Mouse (Mus musculus) CH12.LX (cell line): Measurements from ENCODE around the gene Zfp661. TPM values are rescaled to one million over a fixed set of nuclear protein-coding genes. Genes with fewer than 3 reads are reported as not detected.

Experiments used
- DNase-seq: peaks from one replicate; pipeline ENCODE4 v3.0.0-alpha.2; 2013; ENCODE audit errors: extremely low read depth
- H3K27ac ChIP-seq: 2 replicates; pipeline ENCODE4 v1.5.1; 2012; ENCODE audit warnings: low read depth, mild to moderate bottlenecking, control low read depth, moderate library complexity; ENCODE audit not compliant: insufficient read depth
- H3K27me3 ChIP-seq: replicated peaks from 2 replicates; pipeline ENCODE3; 2012; ENCODE audit warnings: inconsistent platforms
- H3K36me3 ChIP-seq, 2 experiments: replicated peaks in 1 of 2; 2 replicates each; pipeline versions ENCODE3 to v1.6.1; 2012; ENCODE audit warnings: inconsistent platforms in 1 of 2, low read length in 1 of 2, mild to moderate bottlenecking in 1 of 2, mixed read lengths in 1 of 2, moderate library complexity in 1 of 2; ENCODE audit not compliant: control insufficient read depth in 1 of 2, insufficient read depth in 1 of 2
- H3K4me1 ChIP-seq, 2 experiments: 2 replicates each; pipeline ENCODE4 v1.6.1; 2012; ENCODE audit warnings: inconsistent platforms in 1 of 2, moderate library complexity in 1 of 2; ENCODE audit not compliant: insufficient read depth in 2 of 2, control insufficient read depth in 1 of 2
- H3K4me2 ChIP-seq: 2 replicates; pipeline ENCODE4 v1.6.1; 2012; ENCODE audit warnings: low read depth, mild to moderate bottlenecking, control low read depth; ENCODE audit not compliant: poor library complexity, insufficient read depth, severe bottlenecking
- H3K4me3 ChIP-seq, 3 experiments: fragments of 150-350 bp in 1 of 3; sonication (generic) in 1 of 3; replicated peaks in 1 of 3; 2 replicates each; pipeline versions ENCODE3 to v1.5.1; 2011 to 2012; ENCODE audit warnings: low read depth in 2 of 3, low read length in 2 of 3, mild to moderate bottlenecking in 2 of 3, moderate library complexity in 2 of 3, control low read depth in 1 of 3, improper control_type of control experiment in 1 of 3, inconsistent platforms in 1 of 3, mixed read lengths in 1 of 3; ENCODE audit not compliant: poor library complexity in 1 of 3
- H3K79me2 ChIP-seq: replicated peaks from 2 replicates; pipeline ENCODE4 v1.6.1; 2012; ENCODE audit warnings: mild to moderate bottlenecking, moderate library complexity; ENCODE audit not compliant: control insufficient read depth, poor library complexity, insufficient read depth, severe bottlenecking; ENCODE audit errors: extremely low read depth
- H3K9ac ChIP-seq: 2 replicates; pipeline ENCODE4 v1.6.1; 2012; ENCODE audit warnings: low read depth, mild to moderate bottlenecking, control low read depth, moderate library complexity; ENCODE audit not compliant: insufficient read depth
- H3K9me3 ChIP-seq: replicated peaks from 2 replicates; pipeline ENCODE3; 2012; ENCODE audit warnings: low read length, inconsistent platforms, mixed read lengths
- BHLHE40 ChIP-seq: IDR thresholded peaks from 2 replicates; pipeline ENCODE4 v1.6.1; 2011; ENCODE audit warnings: mild to moderate bottlenecking, low read depth, low read length, improper control_type of control experiment
- CHD1 ChIP-seq: IDR thresholded peaks from 2 replicates; pipeline ENCODE4 v1.6.1; 2012; ENCODE audit warnings: low read depth, low read length, improper control_type of control experiment, inconsistent platforms
- CHD2 ChIP-seq: IDR thresholded peaks from 2 replicates; pipeline ENCODE4 v1.6.1; 2011; ENCODE audit warnings: low read length, improper control_type of control experiment
- CTCF ChIP-seq, 2 experiments: IDR thresholded peaks in 1 of 2; conservative IDR thresholded peaks in 1 of 2; 2 replicates each; pipeline ENCODE4 v1.5.1; 2011 to 2012; ENCODE audit warnings: low read depth in 2 of 2, low read length in 2 of 2, improper control_type of control experiment in 1 of 2, inconsistent platforms in 1 of 2, mild to moderate bottlenecking in 1 of 2, moderate library complexity in 1 of 2
- E2F4 ChIP-seq: IDR thresholded peaks from 2 replicates; pipeline ENCODE4 v1.6.1; 2011; ENCODE audit warnings: low read depth, low read length, improper control_type of control experiment; ENCODE audit not compliant: insufficient replicate concordance
- ELF1 ChIP-seq: IDR thresholded peaks from 2 replicates; pipeline ENCODE4 v1.6.1; 2014; ENCODE audit warnings: low read depth, mild to moderate bottlenecking, inconsistent platforms, low read length, improper control_type of control experiment
- EP300 ChIP-seq: IDR thresholded peaks from 2 replicates; pipeline ENCODE4 v1.6.1; 2011; ENCODE audit warnings: low read length, improper control_type of control experiment
- ETS1 ChIP-seq: conservative IDR thresholded peaks from 2 replicates; pipeline ENCODE4 v1.6.1; 2012; ENCODE audit warnings: low read depth, mild to moderate bottlenecking, inconsistent platforms, low read length, improper control_type of control experiment, moderate library complexity
- GABPA ChIP-seq: IDR thresholded peaks from 2 replicates; pipeline ENCODE4 v1.6.1; 2012; ENCODE audit warnings: low read depth, low read length, improper control_type of control experiment, inconsistent platforms; ENCODE audit not compliant: insufficient replicate concordance
- HCFC1 ChIP-seq: IDR thresholded peaks from 2 replicates; pipeline ENCODE4 v1.6.1; 2012; ENCODE audit warnings: low read depth, mild to moderate bottlenecking, inconsistent platforms, low read length, improper control_type of control experiment
- IRF4 ChIP-seq: IDR thresholded peaks from 2 replicates; pipeline ENCODE4 v1.6.1; 2014; ENCODE audit warnings: low read depth, mild to moderate bottlenecking, inconsistent platforms, low read length, improper control_type of control experiment
- JUN ChIP-seq: IDR thresholded peaks from 2 replicates; pipeline ENCODE4 v1.6.1; 2011; ENCODE audit warnings: low read depth, mild to moderate bottlenecking, low read length, improper control_type of control experiment, moderate library complexity; ENCODE audit not compliant: insufficient read depth
- JUND ChIP-seq: conservative IDR thresholded peaks from 2 replicates; pipeline ENCODE4 v1.6.1; 2011; ENCODE audit warnings: low read depth, low read length, improper control_type of control experiment
- KAT2A ChIP-seq: IDR thresholded peaks from 2 replicates; pipeline ENCODE4 v1.6.1; 2012; ENCODE audit warnings: low read length, improper control_type of control experiment, inconsistent platforms; ENCODE audit not compliant: insufficient replicate concordance
- MAFK ChIP-seq: IDR thresholded peaks from 2 replicates; pipeline ENCODE4 v1.6.1; 2011; ENCODE audit warnings: low read length, improper control_type of control experiment; ENCODE audit not compliant: insufficient replicate concordance
- MAX ChIP-seq: IDR thresholded peaks from 2 replicates; pipeline ENCODE4 v1.6.1; 2011; ENCODE audit warnings: low read length, improper control_type of control experiment
- MAZ ChIP-seq: IDR thresholded peaks from 2 replicates; pipeline ENCODE4 v1.6.1; 2012; ENCODE audit warnings: low read depth, mild to moderate bottlenecking, inconsistent platforms, low read length, improper control_type of control experiment, moderate library complexity
- MEF2A ChIP-seq: IDR thresholded peaks from 2 replicates; pipeline ENCODE4 v1.6.1; 2014; ENCODE audit warnings: low read depth, mild to moderate bottlenecking, inconsistent platforms, low read length, improper control_type of control experiment, borderline replicate concordance
- MXI1 ChIP-seq: IDR thresholded peaks from 2 replicates; pipeline ENCODE4 v1.6.1; 2011; ENCODE audit warnings: mild to moderate bottlenecking, low read depth, low read length, improper control_type of control experiment
- MYC ChIP-seq: IDR thresholded peaks from 2 replicates; pipeline ENCODE4 v1.6.1; 2011; ENCODE audit warnings: low read depth, mild to moderate bottlenecking, improper control_type of control experiment, low read length
- NELFE ChIP-seq: IDR thresholded peaks from 2 replicates; pipeline ENCODE4 v1.6.1; 2011; ENCODE audit warnings: low read depth, low read length, improper control_type of control experiment
- NRF1 ChIP-seq: IDR thresholded peaks from 2 replicates; pipeline ENCODE4 v1.6.1; 2014; ENCODE audit warnings: low read depth, mild to moderate bottlenecking, inconsistent platforms, low read length, improper control_type of control experiment, moderate library complexity
- PAX5 ChIP-seq: IDR thresholded peaks from 2 replicates; pipeline ENCODE4 v1.6.1; 2012; ENCODE audit warnings: low read length, inconsistent platforms, mixed read lengths
- POLR2A ChIP-seq: IDR thresholded peaks from 2 replicates; pipeline ENCODE4 v1.6.1; 2011; ENCODE audit warnings: low read depth, mild to moderate bottlenecking, improper control_type of control experiment, low read length
- POLR2AphosphoS2 ChIP-seq: IDR thresholded peaks from 2 replicates; pipeline ENCODE4 v1.6.1; 2011; ENCODE audit warnings: low read depth, low read length, improper control_type of control experiment
- RAD21 ChIP-seq: IDR thresholded peaks from 2 replicates; pipeline ENCODE4 v1.6.1; 2011; ENCODE audit warnings: low read depth, mild to moderate bottlenecking, low read length, improper control_type of control experiment, moderate library complexity
- RCOR1 ChIP-seq: conservative IDR thresholded peaks from 2 replicates; pipeline ENCODE4 v1.6.1; 2012; ENCODE audit warnings: low read depth, mild to moderate bottlenecking, inconsistent platforms, low read length, improper control_type of control experiment
- SIN3A ChIP-seq: IDR thresholded peaks from 2 replicates; pipeline ENCODE4 v1.6.1; 2012; ENCODE audit warnings: low read length, improper control_type of control experiment, inconsistent platforms
- SMC3 ChIP-seq: IDR thresholded peaks from 2 replicates; pipeline ENCODE4 v1.6.1; 2011; ENCODE audit warnings: low read depth, low read length, improper control_type of control experiment
- TBP ChIP-seq: conservative IDR thresholded peaks from 2 replicates; pipeline ENCODE4 v1.6.1; 2011; ENCODE audit warnings: low read depth, low read length, improper control_type of control experiment
- TCF12 ChIP-seq: IDR thresholded peaks from 2 replicates; pipeline ENCODE4 v1.6.1; 2014; ENCODE audit warnings: low read depth, mild to moderate bottlenecking, inconsistent platforms, low read length, improper control_type of control experiment
- UBTF ChIP-seq: IDR thresholded peaks from 2 replicates; pipeline ENCODE4 v1.6.1; 2012; ENCODE audit warnings: low read depth, mild to moderate bottlenecking, inconsistent platforms, low read length, improper control_type of control experiment, moderate library complexity
- ZC3H11A ChIP-seq: IDR thresholded peaks from 2 replicates; pipeline ENCODE4 v1.6.1; 2012; ENCODE audit warnings: low read depth, mild to moderate bottlenecking, inconsistent platforms, low read length, improper control_type of control experiment
- ZKSCAN1 ChIP-seq: IDR thresholded peaks from 2 replicates; pipeline ENCODE4 v1.6.1; 2012; ENCODE audit warnings: low read depth, inconsistent platforms, low read length, improper control_type of control experiment, borderline replicate concordance
- ZNF384 ChIP-seq: IDR thresholded peaks from 2 replicates; pipeline ENCODE4 v1.6.1; 2012; ENCODE audit warnings: low read depth, low read length, improper control_type of control experiment, inconsistent platforms
- dilution Hi-C: fragments of 300-500 bp; cut with MboI; formaldehyde crosslinking; loops from 2 replicates; pipeline ENCODE4 v1.14.3; 2020; ENCODE audit warnings: low sequenced_read_pairs; ENCODE audit not compliant: extremely low pct_unique_long_range_greater_than_20kb, extremely low pct_ligation_motif_present
- in situ Hi-C: fragments of 300-500 bp; cut with MboI; formaldehyde crosslinking; loops from 3 replicates; pipeline ENCODE4 v1.14.3; 2019; ENCODE audit warnings: low sequenced_read_pairs, low pct_ligation_motif_present, low pct_unique_long_range_greater_than_20kb, mixed read lengths
- polyA plus RNA-seq: library from polyadenylated mRNA; unstranded; fragments of >175 nt; gene quantifications from 2 replicates; pipeline ENCODE4 v1.2.1, GENCODE M21; 2012; ENCODE audit warnings: low read depth; ENCODE audit not compliant: insufficient read length
- total RNA-seq, 2 experiments: library from RNA; depleted of rRNA; stranded (reverse); fragments of 300-350 nt in 1 of 2; fragments of >200 nt in 1 of 2; gene quantifications; 2 replicates each; pipeline ENCODE4 v1.2.3; 2012 to 2014

The Zfp661 gene
- total and polyA plus RNA-seq, 3 experiments = 3.2 to 5.9 (median 4.7) TPM

- peak overlapping the region; percentile 87 for H3K4me2 ChIP-seq
- H3K4me1 ChIP-seq = peaks cover 2 to 34% of the 10 kb centered on the region in 2 experiments; a peak in 2 of 4 replicates
- peaks cover 0 to 21% of the 10 kb centered on the region in 2 experiments for H3K36me3 ChIP-seq
- no peak overlapping the region for H3K27ac ChIP-seq
- H3K79me2 ChIP-seq = peaks cover 14% of the 10 kb centered on the region
- H3K9ac ChIP-seq = peak overlapping the region; percentile 45
- in situ Hi-C loops (no loop called here), dilution Hi-C loops (no loop called here)
- peak overlapping the region; percentile 61 to 69 (median 61) for H3K4me3 ChIP-seq
- H3K9me3 ChIP-seq = no peaks in the 10 kb centered on the region
- no peaks in the 10 kb centered on the region for H3K27me3 ChIP-seq
- TF ChIP-seq MAX = peak; percentile 84
- no peak for TF ChIP-seq RCOR1
- TF ChIP-seq MEF2A = no peak
- no peak for TF ChIP-seq PAX5
- peak; percentile 96 for TF ChIP-seq NRF1
- no peak for TF ChIP-seq CHD1
- TF ChIP-seq ZKSCAN1 = no peak
- no peak for TF ChIP-seq RAD21
- TF ChIP-seq KAT2A = peak; percentile 97; the same call in 1 of the 2 replicates
- TF ChIP-seq E2F4 = no peak
- peak; percentile 93 for TF ChIP-seq MXI1
- TF ChIP-seq JUND = no peak
- no peak for TF ChIP-seq UBTF
- no peak for TF ChIP-seq MAZ
- TF ChIP-seq HCFC1 = peak; percentile 100
- TF ChIP-seq SIN3A = peak; percentile 98
- TF ChIP-seq TCF12 = no peak
- TF ChIP-seq CHD2 = no peak
- TF ChIP-seq BHLHE40 = no peak
- TF ChIP-seq POLR2AphosphoS2 = no peak
- TF ChIP-seq ETS1 = no peak
- TF ChIP-seq ZNF384 = no peak
- peak; percentile 86; the same call in 1 of the 2 replicates for TF ChIP-seq GABPA
- peak; percentile 46; the same call in 1 of the 2 replicates for TF ChIP-seq TBP
- peak; percentile 74; the same call in 1 of the 2 replicates for TF ChIP-seq MYC
- 0 out of 2 replicates have a peak, but pooled peaks have one; percentile 57 for TF ChIP-seq IRF4
- TF ChIP-seq MAFK = no peak
- TF ChIP-seq POLR2A = peak; percentile 87
- TF ChIP-seq EP300 = no peak
- no peak for TF ChIP-seq JUN
- TF ChIP-seq ELF1 = peak; percentile 74
- peak; percentile 78 for TF ChIP-seq NELFE
- TF ChIP-seq ZC3H11A = no peak
- TF ChIP-seq CTCF (conservative IDR thresholded peaks at IDR 0.05 in 1 of 2, IDR thresholded peaks at IDR 0.05 in 1 of 2; ENCODE audit: low read depth in 2 of 2, low read length in 2 of 2) = no peak
- no peak for TF ChIP-seq SMC3
- DNase-seq = peak; percentile 97
These were observed 2.4 kb downstream of the Zfp661 start for GRCm38 (mm10) chr2:127584436-127584858.
